Mouse (Mus musculus) layer of hippocampus, postnatal 36 days (tissue): ENCODE data around the gene Nrxn1. TPM values are rescaled to one million over a fixed set of nuclear protein-coding genes. Genes with fewer than 3 reads are reported as not detected.

Experiments
- DNase-seq, 2 experiments: peaks; one replicate each; pipeline ENCODE4 v3.0.0; 2022
- total RNA-seq, 2 experiments: library from RNA; stranded (reverse); gene quantifications; 2 replicates each; pipeline ENCODE4 v1.2.3; 2021

Nrxn1 gene
- total RNA-seq, 2 experiments from 2014 or later = 431 to 444 TPM

DNA sequence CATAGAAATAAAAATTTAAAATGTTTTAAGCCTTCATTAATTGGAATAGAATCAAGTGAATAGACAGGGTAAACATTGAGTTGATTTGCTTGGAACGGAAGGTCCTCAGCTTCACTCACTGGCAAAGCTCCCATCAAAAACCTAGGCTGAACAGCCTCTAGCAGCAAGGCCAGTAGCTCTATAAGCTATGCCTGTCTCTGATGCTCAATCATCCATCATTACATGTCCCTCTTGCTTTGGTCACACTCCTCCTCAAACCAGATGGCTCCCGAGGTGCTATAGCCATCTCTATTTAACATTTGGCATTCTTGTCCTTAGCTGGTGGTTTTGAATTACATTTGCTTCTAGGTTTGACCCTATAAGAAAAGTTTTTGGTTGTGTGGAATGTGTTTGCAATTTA, 657.5 kb downstream of the Nrxn1 start:
- no peak for DNase-seq

DNA sequence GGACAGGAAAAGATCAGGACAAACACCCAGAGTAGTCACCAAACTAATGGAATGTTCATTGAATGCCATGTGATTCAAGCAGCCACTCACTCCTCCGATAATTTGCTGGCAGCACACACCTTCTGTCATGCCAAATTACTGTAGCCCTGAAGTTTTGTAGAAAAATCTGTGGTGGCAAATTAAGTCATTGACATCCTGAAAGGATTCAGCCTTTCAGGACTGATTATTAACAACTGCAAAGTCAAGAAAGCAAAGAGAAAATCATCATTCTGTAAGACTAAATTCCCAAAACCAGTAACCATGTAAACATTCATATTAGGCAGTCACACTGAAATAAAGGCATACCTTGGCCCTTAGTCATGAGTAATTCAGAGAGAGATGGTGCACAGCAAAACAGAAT, 662.7 kb downstream of the Nrxn1 start:
- DNase-seq = no peak

DNA sequence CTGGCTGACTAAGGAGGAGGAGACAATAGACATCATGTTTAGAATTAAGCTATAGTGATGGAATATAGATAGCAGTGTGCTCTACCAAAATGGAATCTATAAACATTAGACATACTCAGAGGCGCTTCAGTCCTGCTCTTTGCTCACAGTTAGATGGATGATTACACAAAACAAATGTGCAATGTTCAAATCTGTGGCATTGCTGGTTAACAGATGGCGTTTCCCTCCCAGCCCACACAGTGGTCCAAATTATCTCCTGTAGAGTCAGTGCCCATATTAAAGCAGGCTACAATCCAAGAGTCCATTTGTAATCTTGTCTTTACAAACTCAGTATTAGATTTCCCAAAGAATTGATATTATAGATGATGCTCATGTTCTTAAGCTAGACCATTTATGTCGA, 666.9 kb downstream of the Nrxn1 start:
- DNase-seq = peak in 1 of 2 experiments; percentile 27

DNA sequence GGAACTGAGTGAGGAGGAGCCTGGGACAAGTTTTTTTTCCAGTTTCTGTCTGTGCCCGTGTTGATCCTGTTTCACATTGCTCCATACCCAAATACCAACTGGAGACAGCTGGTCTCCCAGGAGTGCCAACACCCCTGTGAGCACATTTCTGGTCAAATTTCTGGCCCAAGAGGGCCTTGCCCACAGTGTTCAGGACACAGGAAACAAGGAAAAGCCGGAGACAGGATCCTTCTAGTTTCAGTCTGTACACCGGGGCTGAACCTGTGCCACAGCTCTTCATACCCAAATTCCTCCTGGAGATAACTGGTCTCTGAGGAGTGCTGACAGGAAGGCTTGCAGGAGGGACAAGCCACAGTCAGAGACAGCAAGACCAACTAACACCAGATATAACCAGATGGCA, 670.3 kb downstream of the Nrxn1 start:
- DNase-seq = no peak

DNA sequence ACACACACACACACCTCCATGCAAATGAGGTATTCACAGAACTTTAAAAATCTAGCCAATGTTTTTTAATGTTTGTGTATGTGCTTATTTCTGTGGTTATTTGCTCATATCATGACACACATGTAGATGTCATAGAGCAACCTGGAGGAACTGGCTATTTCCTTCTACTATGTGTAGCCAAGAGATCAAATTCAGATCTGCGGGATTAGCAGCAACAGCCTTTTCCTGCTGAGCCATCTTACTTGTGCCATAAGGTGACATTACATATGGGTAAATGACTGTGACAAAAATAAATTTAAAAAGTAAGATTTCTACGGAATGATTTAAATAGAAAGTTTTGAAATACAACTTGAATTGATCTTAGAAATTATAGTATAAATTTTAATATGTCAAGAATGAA, 672.1 kb downstream of the Nrxn1 start:
- DNase-seq = no peak

DNA sequence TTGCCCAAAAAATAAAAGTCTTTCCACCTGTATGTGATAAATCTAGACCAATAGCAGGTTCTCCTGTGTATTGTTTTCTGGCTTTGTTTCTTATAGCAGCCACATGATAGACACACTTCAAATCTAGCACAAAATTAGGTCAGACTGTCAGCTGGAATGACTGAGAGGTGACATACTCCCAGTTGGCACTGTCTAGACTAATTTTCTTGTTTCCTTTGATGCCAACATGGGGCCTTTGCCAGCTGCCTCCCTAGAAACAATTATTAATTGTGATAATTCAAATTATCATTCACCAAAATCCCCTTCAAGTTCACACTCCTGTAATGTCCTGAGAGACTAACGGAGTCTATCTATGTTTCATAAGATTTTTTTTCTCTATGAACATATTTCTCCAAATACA, 673.3 kb downstream of the Nrxn1 start:
- no peak for DNase-seq

DNA sequence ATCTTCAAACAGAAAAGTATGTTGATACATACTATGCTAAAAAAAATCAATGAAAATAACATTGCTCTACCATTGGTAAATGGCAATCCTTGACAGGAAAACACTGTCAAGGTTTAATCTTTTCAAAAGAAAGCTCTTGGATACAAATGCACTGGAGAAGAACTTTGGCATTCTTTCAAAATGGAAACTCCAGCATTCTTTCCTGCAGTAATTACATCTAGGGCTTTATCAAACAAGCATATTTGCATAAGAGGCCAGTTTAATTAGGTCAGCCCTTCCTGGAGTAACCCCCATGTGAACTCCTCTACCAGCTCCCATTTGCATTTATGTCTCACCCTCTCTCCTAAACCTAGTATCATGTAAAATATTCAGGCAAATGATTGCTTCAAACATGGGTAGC, 696.5 kb downstream of the Nrxn1 start:
- DNase-seq = no peak

DNA sequence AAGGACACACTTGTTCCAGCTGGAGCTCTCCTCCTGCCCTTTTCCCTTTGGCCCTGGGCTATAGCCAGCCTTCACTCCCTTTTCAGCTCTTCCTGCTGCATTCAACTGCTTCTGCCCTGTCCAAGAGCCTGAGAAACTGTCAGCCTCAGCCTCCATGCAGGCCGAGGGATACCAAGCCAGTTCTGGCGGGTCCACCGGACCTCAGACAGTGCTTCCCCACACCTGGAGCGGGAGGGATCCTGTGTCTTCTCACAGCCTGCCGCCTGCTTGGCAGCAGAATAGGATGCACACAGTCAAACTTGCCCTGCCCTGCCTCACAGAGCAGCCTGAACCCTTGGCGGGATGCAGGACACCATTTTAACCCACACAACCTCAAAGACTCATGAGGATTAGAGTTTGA, 698.3 kb downstream of the Nrxn1 start:
- DNase-seq = no peak

DNA sequence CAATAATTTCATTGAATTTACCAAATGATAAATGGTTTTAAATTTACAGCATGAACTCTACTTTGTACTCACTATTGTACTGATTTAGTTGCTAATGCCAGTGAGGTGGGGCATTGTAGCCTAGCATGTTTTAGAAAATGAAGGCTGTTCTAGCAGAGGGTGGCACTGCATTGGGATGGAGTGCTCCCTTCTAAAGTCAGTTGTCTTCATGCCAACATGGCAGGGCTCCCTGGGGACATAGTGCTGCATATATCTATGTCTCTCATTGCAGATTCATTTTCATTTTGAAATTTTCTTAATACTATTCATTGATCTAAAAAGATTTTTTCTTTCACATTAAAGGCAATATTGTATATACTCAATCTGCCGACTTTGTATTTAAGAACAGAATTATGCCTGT, 700.1 kb downstream of the Nrxn1 start:
- no peak for DNase-seq

DNA sequence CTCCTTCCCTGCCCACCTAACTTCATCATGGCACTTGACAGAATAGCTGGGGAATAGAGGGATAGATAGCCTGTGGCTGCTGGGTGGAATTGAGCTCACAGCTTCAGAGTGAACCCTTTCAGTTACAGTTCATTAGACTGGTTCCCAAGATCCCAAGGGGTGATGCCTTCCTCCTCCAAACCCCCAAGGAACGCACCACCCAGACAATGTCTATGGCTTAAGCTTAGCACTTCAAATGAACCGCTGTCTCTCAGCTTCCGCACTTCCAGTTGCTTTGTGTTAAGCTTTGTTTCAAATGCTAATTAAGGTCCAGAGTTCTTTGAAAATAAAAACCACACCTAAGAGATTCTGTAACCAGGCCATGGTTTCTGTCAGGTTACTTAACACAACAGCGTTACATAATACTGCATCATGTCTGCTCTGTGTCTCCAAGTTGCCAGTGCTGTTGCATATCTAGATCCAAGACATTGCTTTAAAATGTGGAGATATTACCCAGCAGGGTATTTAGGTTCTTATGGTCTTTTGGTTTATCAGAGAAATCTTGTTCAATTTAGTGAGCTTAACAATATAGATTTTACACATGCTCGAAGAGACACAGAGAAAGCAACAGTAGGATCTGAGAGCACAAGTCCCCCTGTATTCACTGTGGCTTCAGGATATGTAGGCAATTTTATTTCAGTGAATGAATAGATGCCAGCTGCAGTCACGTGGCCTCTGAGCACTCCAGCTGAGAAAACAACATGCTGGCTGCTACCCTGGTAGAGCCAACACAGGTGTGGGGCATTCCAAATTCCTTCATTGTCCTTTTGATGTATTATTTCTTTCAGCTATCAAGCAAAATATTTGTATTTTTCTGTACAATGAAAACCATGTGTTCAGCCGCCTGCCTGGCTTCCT, 702.3 kb downstream of the Nrxn1 start:
- DNase-seq = no peak

DNA sequence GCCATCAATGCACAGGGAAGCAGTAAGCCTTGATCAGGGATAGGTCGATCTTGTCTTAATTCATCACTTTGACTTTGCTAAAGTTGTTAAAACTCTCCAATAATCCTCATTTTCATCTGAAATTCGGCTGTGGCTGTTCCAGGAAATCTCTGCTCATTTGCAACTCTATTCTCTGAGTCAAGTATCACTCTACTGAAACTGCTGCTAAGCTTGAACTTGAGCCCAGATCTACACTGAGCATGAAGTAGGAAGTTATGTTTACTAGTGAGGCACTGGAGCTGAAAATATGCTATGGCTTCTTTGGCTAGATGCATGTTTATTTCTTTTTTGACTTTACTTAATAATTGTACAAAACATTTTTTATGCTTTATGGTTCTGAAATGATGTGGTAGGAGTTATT, 708.0 kb downstream of the Nrxn1 start:
- no peak for DNase-seq

DNA sequence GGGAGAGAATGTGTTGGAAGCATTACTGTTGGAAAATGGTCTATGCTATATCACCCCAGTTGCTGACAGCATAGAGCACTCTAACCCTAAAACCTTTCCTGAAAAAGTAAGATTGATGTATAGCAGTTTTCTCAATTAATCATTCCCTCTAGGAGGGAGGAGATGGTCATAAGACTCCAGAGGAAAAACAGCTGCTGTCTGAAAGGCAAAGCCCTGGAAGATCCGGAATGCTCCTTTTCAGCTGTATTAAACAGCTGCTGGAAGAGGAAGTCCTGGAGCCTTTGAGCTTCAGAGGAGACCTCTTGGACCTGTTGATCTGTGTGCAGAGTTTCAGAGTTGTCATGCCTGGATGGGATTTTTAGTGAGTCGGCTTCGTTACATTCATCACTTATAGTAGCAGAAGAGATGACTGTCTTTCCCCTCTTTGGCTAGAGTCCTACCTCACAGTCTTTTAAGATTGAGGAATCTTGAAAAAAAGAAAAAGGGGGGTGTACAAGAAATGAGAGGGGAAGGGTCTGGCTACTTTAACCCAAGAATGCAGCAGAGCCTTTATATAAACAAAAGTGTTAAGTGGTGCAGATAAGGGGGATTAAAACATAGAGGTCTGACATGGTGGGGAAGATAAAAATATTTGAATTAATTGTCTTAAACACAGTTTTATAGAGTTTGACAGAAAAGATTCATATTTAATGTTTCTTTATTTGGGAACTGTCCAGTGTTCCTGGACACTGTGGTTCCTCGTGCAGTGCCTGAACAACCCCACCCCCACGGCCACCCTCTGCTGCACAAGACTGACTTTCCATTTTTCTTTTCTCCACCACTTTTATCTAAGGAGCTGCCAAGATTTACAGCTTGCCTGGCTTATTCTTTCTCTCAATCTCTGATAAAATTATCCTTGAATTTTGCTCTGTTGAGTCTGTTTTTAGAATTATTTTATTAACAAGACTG, 710.1 kb downstream of the Nrxn1 start:
- DNase-seq = no peak

DNA sequence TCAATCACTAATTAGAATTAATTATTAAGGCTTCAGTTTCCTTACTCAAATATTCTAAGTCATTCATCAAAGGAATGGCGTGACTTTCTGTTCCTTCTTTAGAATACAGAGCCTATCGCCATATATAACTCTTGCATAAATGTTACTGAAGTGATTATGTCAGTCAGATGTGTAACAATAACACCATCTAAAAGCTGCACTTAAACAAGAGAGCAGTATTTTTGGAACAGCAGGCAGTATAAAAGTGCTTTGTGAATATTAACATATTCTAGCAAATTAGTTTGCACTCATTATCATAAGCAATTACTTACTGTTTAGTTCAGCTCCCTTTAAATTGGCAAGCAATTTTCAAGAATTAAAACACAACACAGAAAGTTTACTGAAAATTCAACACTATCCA, 716.3 kb downstream of the Nrxn1 start:
- DNase-seq = no peak

DNA sequence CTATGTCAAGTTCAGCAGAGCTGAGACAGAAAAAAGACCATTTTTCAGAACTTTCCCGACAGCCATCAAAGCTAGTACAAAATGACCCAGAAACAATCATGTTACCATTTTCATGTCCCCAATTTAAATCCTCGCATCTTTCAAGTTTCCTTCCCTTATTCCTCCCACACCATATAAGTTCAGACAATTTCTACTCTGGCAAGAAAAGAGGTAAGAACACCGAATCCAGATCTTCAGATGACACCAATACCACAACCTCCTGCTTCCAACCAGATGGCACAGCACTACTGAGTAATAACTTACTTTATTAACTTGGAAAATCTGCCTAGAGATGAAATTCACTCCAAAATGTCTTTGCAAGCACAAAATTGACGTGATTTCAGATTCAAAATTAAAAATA, 730.7 kb downstream of the Nrxn1 start:
- no peak for DNase-seq

DNA sequence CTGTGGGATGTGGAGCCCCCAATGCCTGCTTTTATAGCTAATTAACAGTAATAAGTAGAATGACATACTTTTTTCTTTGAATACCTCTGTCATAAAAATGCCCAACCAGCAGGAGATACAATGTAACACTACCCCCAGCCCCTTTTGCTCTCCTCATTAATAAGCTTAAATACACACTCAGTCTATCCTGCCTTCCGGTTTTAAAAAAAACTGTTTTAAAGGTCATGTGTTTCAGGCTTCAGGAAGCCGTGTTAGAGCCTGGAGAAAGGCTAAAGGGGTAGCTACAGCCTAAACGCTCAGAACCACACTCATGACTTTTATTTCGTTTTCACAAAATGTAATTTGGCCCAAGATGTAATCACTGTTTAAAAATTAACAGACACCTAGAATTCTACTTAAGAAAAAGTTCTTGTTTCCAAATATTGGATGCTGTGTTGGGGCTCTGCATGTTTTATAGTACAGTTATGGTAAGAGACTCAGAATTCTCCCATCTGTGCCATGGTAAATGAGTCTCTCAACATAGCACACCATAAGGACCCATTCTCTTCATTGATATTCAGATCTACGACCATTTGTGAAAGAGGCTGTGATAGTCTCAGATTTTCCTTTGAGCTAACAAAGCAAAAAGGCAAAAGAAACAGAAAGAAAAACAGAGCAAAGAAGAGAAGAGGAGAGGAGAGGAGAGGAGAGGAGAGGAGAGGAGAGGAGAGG, 743.3 kb downstream of the Nrxn1 start:
- no peak for DNase-seq

DNA sequence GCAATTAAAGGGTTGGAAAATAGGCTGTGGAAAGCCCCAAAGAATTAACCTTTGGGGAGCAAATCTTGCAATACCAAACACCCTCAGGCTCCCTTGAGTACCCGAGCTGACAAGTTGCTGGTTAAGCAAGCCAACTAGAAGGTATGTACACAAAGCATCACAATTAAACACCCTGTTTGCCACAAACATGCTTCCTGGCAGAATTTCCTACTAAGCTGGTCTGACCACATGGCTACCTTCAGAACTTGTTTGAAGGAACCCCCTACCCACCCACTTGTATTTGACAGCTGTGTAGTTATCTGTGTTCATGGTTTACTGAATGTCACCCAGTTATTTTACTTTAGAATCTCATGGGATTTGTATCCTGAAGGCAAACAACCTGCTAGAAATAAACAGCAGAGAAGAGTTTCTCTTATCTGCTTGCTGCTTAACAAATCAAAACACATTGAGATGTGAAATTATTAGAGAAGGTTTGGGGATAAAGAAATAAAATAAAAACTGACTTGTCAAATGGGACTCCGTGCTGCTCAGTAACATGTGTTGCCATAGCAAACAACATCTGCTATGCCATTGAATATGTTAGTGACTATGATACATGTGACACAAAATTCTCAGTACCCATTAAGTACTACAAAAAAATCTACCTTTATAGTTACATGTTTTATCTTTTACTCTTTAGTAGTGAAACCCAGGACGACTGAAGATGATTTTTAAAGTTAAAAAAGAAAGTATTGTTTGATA, 746.0 kb downstream of the Nrxn1 start:
- no peak for DNase-seq

DNA sequence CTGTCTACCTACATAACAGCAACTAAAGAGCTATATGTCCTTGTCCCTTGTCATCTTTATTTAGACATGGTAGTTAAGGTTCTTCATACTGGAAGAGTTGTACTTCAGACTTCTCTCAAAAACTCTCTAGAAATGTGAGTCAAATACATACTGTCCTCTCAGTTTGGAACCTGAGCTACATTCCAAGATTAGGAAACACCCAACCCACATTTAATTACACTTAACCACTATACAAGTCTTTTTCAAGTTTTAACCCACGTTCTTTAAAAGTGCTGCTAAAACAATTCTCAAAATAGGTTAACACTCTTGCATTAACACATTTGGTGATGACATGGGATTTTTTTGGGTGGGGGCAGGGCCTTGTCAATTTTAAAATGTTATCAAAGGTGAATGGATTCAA, 759.4 kb downstream of the Nrxn1 start:
- DNase-seq = no peak

DNA sequence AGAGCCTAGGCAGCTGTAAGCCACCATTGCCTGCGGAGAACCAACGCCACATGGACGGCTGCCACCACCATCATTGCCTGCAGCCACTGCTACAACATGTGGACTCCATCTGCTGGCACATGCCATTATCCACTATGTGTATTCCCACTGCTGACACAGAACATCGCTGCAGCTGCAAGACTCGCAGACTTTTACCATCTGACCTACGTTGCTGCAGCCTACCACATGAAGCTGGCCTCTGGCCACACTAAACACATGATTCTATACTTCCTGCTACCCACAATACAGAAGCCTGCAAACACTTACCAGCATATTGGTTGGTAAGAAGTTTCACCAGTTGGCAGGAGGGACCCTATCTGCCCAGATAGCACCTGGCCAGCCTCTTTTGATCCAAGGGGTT, 769.2 kb downstream of the Nrxn1 start:
- DNase-seq = no peak

DNA sequence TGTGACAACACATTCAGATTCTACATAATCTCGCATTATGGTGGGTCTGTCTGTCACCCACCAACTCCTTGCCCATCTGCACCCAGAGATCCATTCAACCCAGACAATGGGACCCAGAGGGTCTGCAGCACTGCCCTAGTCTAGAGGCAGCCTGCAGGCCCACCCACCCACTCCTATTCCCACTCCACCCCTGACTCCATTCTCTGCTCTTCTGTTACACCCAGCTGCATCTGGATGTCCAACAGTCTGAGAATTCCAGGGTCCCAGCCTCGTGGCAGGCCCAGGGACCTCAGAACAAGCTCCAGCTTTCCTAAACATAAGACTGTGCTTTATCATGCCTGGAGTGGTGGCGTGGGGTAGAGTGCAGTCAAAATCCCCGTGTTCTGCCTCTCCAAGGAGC, 820.6 kb downstream of the Nrxn1 start:
- DNase-seq = no peak

DNA sequence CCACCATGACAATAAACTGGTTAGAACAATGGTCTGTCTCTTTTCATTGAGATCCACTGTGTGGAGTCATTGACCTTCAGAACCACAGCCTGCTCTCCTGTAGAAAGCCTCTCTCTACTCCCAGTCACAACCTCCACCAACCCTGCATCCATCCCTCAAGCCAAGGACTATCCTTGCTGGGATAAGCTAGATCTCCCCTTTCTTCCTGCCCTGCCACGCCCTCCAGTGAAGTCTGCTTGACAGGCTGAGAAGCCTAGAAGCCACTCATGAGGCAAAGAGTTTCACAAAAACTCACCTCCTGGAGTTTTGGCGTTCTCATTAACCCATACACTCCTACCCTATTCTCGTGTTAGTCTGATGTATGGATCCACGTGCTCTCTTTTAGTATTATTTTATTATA, 821.7 kb downstream of the Nrxn1 start:
- DNase-seq = no peak

DNA sequence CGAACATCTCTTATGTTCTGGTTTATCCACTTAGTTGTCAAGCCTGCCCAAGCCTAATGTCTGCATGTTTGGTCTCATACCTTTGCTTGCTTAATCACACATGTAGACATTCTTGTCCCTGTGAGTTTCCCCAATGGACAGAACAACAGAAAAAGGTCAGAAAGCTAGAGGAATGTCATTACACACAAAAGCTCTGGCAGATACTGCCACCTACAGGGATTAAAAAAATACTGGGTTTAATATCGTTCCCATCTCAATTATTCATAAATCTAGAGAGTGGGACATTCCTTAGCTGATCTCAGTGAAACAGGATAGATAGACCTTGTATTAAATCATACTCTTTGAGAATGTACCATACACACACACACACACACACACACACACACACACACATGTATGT, 823.7 kb downstream of the Nrxn1 start:
- no peak for DNase-seq

DNA sequence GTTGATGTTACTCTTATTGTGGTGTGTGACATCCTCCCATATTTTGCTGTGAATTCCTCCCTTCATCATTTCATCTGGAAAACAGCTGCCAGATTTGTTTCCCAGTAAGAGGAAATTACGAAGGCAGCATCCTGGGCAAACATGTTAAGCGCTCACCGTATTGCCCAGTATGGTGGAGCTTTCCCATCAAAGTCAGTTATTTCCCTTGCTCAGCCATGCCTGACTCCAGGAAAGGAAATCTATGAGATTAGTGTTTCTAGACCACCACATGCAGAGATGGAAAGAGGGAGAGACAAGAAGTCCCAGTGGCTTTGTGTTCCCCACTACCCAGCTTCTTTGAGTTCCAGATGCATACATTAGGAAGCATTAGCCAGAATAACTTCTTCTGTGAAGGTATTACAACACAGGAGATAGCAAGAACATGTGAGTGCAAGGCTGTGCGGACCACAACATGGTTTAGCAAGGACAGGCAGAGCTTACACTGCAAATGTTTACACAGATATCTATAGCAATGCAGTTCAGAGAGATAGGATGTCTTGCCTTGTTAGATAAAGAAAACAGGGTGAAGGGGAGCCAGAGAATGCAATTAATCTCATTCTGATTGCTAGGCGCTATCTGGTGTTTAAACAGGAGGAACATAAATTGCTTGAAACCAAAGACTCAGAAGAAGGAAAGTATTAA, 839.3 kb downstream of the Nrxn1 start:
- no peak for DNase-seq
